ENCODE assay signal across 8 mouse cellular contexts in genomic region chr7:45451344-45451982, GRCm38 (mm10). TPM values are rescaled to one million over a fixed set of nuclear protein-coding genes. Genes with fewer than 3 reads are reported as not detected.
DNase-seq lines count a peak whose midpoint lies in the region; ATAC-seq and TF ChIP-seq lines count a peak whose summit lies in the region.

No protein-coding gene starts in this region.

- peak; percentile 87; the same call in 1 of the 2 replicates for TF ChIP-seq CTCF in spleen, adult 2 months (IDR thresholded peaks at IDR 0.05; ENCODE audit: extremely low read depth, insufficient read depth, insufficient read length, insufficient replicate concordance)

- peaks cover 4% of the 10 kb centered on the region; the same call in 1 of the 2 replicates for H3K36me3 ChIP-seq in embryonic facial prominence, embryonic 11.5 days (replicated peaks; ENCODE audit: control insufficient read depth, insufficient read depth, low read depth, low read length)
- peaks cover 75% of the 10 kb centered on the region for H3K36me3 ChIP-seq in limb, embryonic 10.5 days
- peaks cover 52% of the 10 kb centered on the region for H3K36me3 ChIP-seq in midbrain, embryonic 12.5 days
- no peaks in the 10 kb centered on the region for H3K36me3 ChIP-seq in spleen, adult 2 months (ENCODE audit: control insufficient read depth, insufficient read depth, low read length)

- peak; percentile 68; the same call in 1 of the 2 replicates for ATAC-seq in embryonic facial prominence, embryonic 11.5 days (replicated peaks; ENCODE audit: insufficient number of reproducible peaks, low FRiP score, low TSS enrichment, low read depth)
- peak; percentile 74 for ATAC-seq in midbrain, embryonic 12.5 days (ENCODE audit: low FRiP score, low read depth)

- H3K27me3 ChIP-seq in embryonic facial prominence, embryonic 11.5 days (ENCODE audit: control insufficient read depth, insufficient read depth, low read length) = no peaks in the 10 kb centered on the region
- H3K27me3 ChIP-seq in limb, embryonic 10.5 days (ENCODE audit: low read depth, poor library complexity, severe bottlenecking) = no peaks in the 10 kb centered on the region
- no peaks in the 10 kb centered on the region for H3K27me3 ChIP-seq in midbrain, embryonic 12.5 days
- H3K27me3 ChIP-seq in spleen, adult 2 months (ENCODE audit: control insufficient read depth, insufficient read depth, low read length) = no peaks in the 10 kb centered on the region

- H3K9ac ChIP-seq in embryonic facial prominence, embryonic 11.5 days (replicated peaks; ENCODE audit: low read length) = 0 out of 2 replicates have a peak overlapping the region, but pooled peaks have one; percentile 7
- no peak overlapping the region for H3K9ac ChIP-seq in midbrain, embryonic 12.5 days (replicated peaks)

- H3K9me3 ChIP-seq in embryonic facial prominence, embryonic 11.5 days (replicated peaks; ENCODE audit: control insufficient read depth, low read length) = no peaks in the 10 kb centered on the region
- no peaks in the 10 kb centered on the region for H3K9me3 ChIP-seq in limb, embryonic 10.5 days (replicated peaks)
- no peaks in the 10 kb centered on the region for H3K9me3 ChIP-seq in midbrain, embryonic 12.5 days

- no peak overlapping the region for H3K4me2 ChIP-seq in embryonic facial prominence, embryonic 11.5 days (ENCODE audit: low read depth, low read length)
- H3K4me2 ChIP-seq in midbrain, embryonic 12.5 days (replicated peaks) = no peak overlapping the region

- WGBS in embryonic facial prominence, embryonic 11.5 days = 56% methylated on average over 23 of the region's 23 CpGs
- WGBS in limb, embryonic 10.5 days = 54% methylated on average over 23 of the region's 23 CpGs
- whole genome bisulfite sequencing in midbrain, embryonic 12.5 days = 56% methylated on average over 23 of the region's 23 CpGs
- 61% methylated on average over 23 of the region's 23 CpGs for WGBS in spleen, adult 2 months

- no peaks in the 10 kb centered on the region for H3K4me1 ChIP-seq in embryonic facial prominence, embryonic 11.5 days (ENCODE audit: control insufficient read depth, insufficient read depth, low read length)
- H3K4me1 ChIP-seq in limb, embryonic 10.5 days = peaks cover 2% of the 10 kb centered on the region; the same call in 1 of the 2 replicates
- H3K4me1 ChIP-seq in midbrain, embryonic 12.5 days = 0 out of 2 replicates have a peak, but pooled peaks cover under 1% of the 10 kb centered on the region
- no peaks in the 10 kb centered on the region for H3K4me1 ChIP-seq in spleen, adult 2 months (ENCODE audit: control insufficient read depth, insufficient read depth, insufficient read length)

- H3K27ac ChIP-seq in embryonic facial prominence, embryonic 11.5 days (replicated peaks; ENCODE audit: low read depth, low read length) = no peak overlapping the region
- H3K27ac ChIP-seq in limb, embryonic 10.5 days = no peak overlapping the region
- no peak overlapping the region for H3K27ac ChIP-seq in midbrain, embryonic 12.5 days (replicated peaks)
- H3K27ac ChIP-seq in spleen, adult 2 months (ENCODE audit: insufficient read depth, low read length) = no peak overlapping the region

- peak; percentile 84 for DNase-seq in 3T3-L1 (ENCODE audit: low read depth, low spot score)
- peak; percentile 87 for DNase-seq in adrenal gland, postnatal 10 days
- peak; percentile 87 for DNase-seq in embryonic facial prominence, embryonic 11.5 days (ENCODE audit: low spot score)
- peak; percentile 78 to 91 for DNase-seq in heart, adult 18-20 months
- peak; percentile 85 for DNase-seq in kidney, adult 18-20 months
- peak; percentile 87 for DNase-seq in limb, embryonic 10.5 days (ENCODE audit: low spot score)
- peak; percentile 72 to 82 for DNase-seq in spleen, adult 2 months (ENCODE audit: low read depth in 1 of 2, low spot score in 2 of 2)

- no peak for TF ChIP-seq POLR2A in spleen, adult 2 months (IDR thresholded peaks at IDR 0.05; ENCODE audit: low read depth, low read length)

- no peak overlapping the region for H3K4me3 ChIP-seq in embryonic facial prominence, embryonic 11.5 days (ENCODE audit: low read depth, low read length)
- no peak overlapping the region for H3K4me3 ChIP-seq in limb, embryonic 10.5 days
- H3K4me3 ChIP-seq in midbrain, embryonic 12.5 days = no peak overlapping the region
- H3K4me3 ChIP-seq in spleen, adult 2 months (ENCODE audit: extremely low read depth, insufficient read depth, insufficient read length) = no peak overlapping the region

RNA-seq across cellular contexts. Expression of gene Ftl1, which starts 8.2 kb away (rescaled TPM):
- total RNA-seq in adrenal gland, postnatal 10 days (2021) = 100 to 1,000 TPM; 527 to 606 TPM
- polyA plus RNA-seq in embryonic facial prominence, embryonic 11.5 days (2014; fragmentation: Nextera tagmentation; extraction: Ambion mirVana) = 4,830 and 5,123 TPM in 2 replicates
- 100 to 1,000 TPM; 287 to 382 TPM for total RNA-seq in heart, adult 18-20 months (2021)
- 5,063 and 5,416 TPM in 2 replicates for polyA plus RNA-seq in limb, embryonic 10.5 days (2016; fragmentation: Nextera tagmentation; extraction: Ambion mirVana)
- polyA plus RNA-seq in midbrain, embryonic 12.5 days (2016; fragmentation: Nextera tagmentation; extraction: Ambion mirVana) = 5,715 and 6,077 TPM in 2 replicates
- polyA plus RNA-seq in spleen, adult 2 months (2012; rRNA removed) = 2,804 and 3,579 TPM in 2 replicates

RNA-seq across cellular contexts. Expression of gene Ruvbl2, which starts 13.6 kb away (rescaled TPM):
- total RNA-seq in adrenal gland, postnatal 10 days (2021) = 10 to 100 TPM; 50.2 to 58.9 TPM
- polyA plus RNA-seq in embryonic facial prominence, embryonic 11.5 days (2014; fragmentation: Nextera tagmentation; extraction: Ambion mirVana) = 172 and 179 TPM in 2 replicates
- total RNA-seq in heart, adult 18-20 months (2021) = 10 to 100 TPM; 25.2 to 26.5 TPM
- polyA plus RNA-seq in limb, embryonic 10.5 days (2016; fragmentation: Nextera tagmentation; extraction: Ambion mirVana) = 228 and 283 TPM in 2 replicates
- polyA plus RNA-seq in midbrain, embryonic 12.5 days (2016; fragmentation: Nextera tagmentation; extraction: Ambion mirVana) = 140 and 153 TPM in 2 replicates
- polyA plus RNA-seq in spleen, adult 2 months (2012; rRNA removed) = 55.3 and 56.0 TPM in 2 replicates

RNA-seq across cellular contexts. Expression of gene Bax, which starts 15.2 kb away (rescaled TPM):
- 10 to 100 TPM; 52.7 to 53.6 TPM for total RNA-seq in adrenal gland, postnatal 10 days (2021)
- 151 and 168 TPM in 2 replicates for polyA plus RNA-seq in embryonic facial prominence, embryonic 11.5 days (2014; fragmentation: Nextera tagmentation; extraction: Ambion mirVana)
- 10 to 100 TPM; 23.4 to 24.1 TPM for total RNA-seq in heart, adult 18-20 months (2021)
- polyA plus RNA-seq in limb, embryonic 10.5 days (2016; fragmentation: Nextera tagmentation; extraction: Ambion mirVana) = 248 and 297 TPM in 2 replicates
- polyA plus RNA-seq in midbrain, embryonic 12.5 days (2016; fragmentation: Nextera tagmentation; extraction: Ambion mirVana) = 241 and 250 TPM in 2 replicates
- polyA plus RNA-seq in spleen, adult 2 months (2012; rRNA removed) = 129 and 163 TPM in 2 replicates

RNA-seq across cellular contexts. Expression of gene Gys1, which starts 16.8 kb away (rescaled TPM):
- total RNA-seq in adrenal gland, postnatal 10 days (2021) = 10 to 100 TPM; 66.7 to 92.5 TPM
- polyA plus RNA-seq in embryonic facial prominence, embryonic 11.5 days (2014; fragmentation: Nextera tagmentation; extraction: Ambion mirVana) = 28.7 and 30.7 TPM in 2 replicates
- total RNA-seq in heart, adult 18-20 months (2021) = 100 to 1,000 TPM in 1 of 2 experiments, 10 to 100 TPM in 1; 99.2 to 105 TPM
- 42.6 and 44.9 TPM in 2 replicates for polyA plus RNA-seq in limb, embryonic 10.5 days (2016; fragmentation: Nextera tagmentation; extraction: Ambion mirVana)
- polyA plus RNA-seq in midbrain, embryonic 12.5 days (2016; fragmentation: Nextera tagmentation; extraction: Ambion mirVana) = 29.7 and 32.4 TPM in 2 replicates
- 12.4 and 14.4 TPM in 2 replicates for polyA plus RNA-seq in spleen, adult 2 months (2012; rRNA removed)

RNA-seq across cellular contexts. Expression of gene Tulp2, which starts 30.2 kb away (rescaled TPM):
- total RNA-seq in adrenal gland, postnatal 10 days (2021) = under 1 TPM; 0.64 to 0.69 TPM
- polyA plus RNA-seq in embryonic facial prominence, embryonic 11.5 days (2014; fragmentation: Nextera tagmentation; extraction: Ambion mirVana) = 0.43 and 0.95 TPM in 2 replicates
- not detected for total RNA-seq in heart, adult 18-20 months (2021)
- 1.8 and 2.2 TPM in 2 replicates for polyA plus RNA-seq in limb, embryonic 10.5 days (2016; fragmentation: Nextera tagmentation; extraction: Ambion mirVana)
- polyA plus RNA-seq in midbrain, embryonic 12.5 days (2016; fragmentation: Nextera tagmentation; extraction: Ambion mirVana) = 0.22 TPM in 2 replicates
- 0.04 and 0.49 TPM in 2 replicates for polyA plus RNA-seq in spleen, adult 2 months (2012; rRNA removed)
